Mouse (Mus musculus): ENCODE results near the gene Rae1.

Rae1 gene

GRCm38 (mm10) chr2:172996207-172996606 is 3.7 kb upstream of the Rae1 start:
- DNase-seq (ENCODE audit: low read depth, low spot score), result peak; percentile 79

GRCm38 (mm10) chr2:172997748-172998147 is 2.2 kb upstream of the Rae1 start:
- no peak for DNase-seq (ENCODE audit: low read depth, low spot score)

- no peak for DNase-seq (ENCODE audit: low read depth, low spot score)
Measured at GRCm38 (mm10) chr2:172998478-172998877, 1.4 kb upstream of the Rae1 start.

- DNase-seq (ENCODE audit: low read depth, low spot score), result peak; percentile 69
Measured at GRCm38 (mm10) chr2:173000285-173000652, 352 bp downstream of the Rae1 start.

GRCm38 (mm10) chr2:173000921-173001320 is 1.0 kb downstream of the Rae1 start:
- DNase-seq (ENCODE audit: low read depth, low spot score), result peak; percentile 47

GRCm38 (mm10) chr2:173003737-173004136 is 3.8 kb downstream of the Rae1 start:
- DNase-seq (ENCODE audit: low read depth, low spot score), result no peak

- DNase-seq (ENCODE audit: low read depth, low spot score), result no peak
Measured at GRCm38 (mm10) chr2:173010220-173010717, 10.4 kb downstream of the Rae1 start.

GRCm38 (mm10) chr2:173011440-173011839 is 11.5 kb downstream of the Rae1 start:
- no peak for DNase-seq (ENCODE audit: low read depth, low spot score)

- DNase-seq (ENCODE audit: low read depth, low spot score), result no peak
Measured at GRCm38 (mm10) chr2:173014741-173015287, 14.9 kb downstream of the Rae1 start.

GRCm38 (mm10) chr2:173017940-173018339 is 18.0 kb downstream of the Rae1 start:
- DNase-seq (ENCODE audit: low read depth, low spot score), result no peak

- no peak for DNase-seq (ENCODE audit: low read depth, low spot score)
Measured at GRCm38 (mm10) chr2:173018618-173019017, 18.7 kb downstream of the Rae1 start.

GRCm38 (mm10) chr2:173019322-173019721 is 19.4 kb downstream of the Rae1 start:
- no peak for DNase-seq (ENCODE audit: low read depth, low spot score)

- DNase-seq (ENCODE audit: low read depth, low spot score), result peak; percentile 60
Measured at GRCm38 (mm10) chr2:173019790-173020189, 19.9 kb downstream of the Rae1 start.

GRCm38 (mm10) chr2:173020430-173020829 is 20.5 kb downstream of the Rae1 start, which contains the start of gene Rbm38:
Rbm38 (plus strand) TSS chr2:173020498.
- DNase-seq (ENCODE audit: low read depth, low spot score), result no peak

- DNase-seq (ENCODE audit: low read depth, low spot score), result peak; percentile 89
Measured at GRCm38 (mm10) chr2:173021633-173022055, 21.7 kb downstream of the Rae1 start.

- no peak for DNase-seq (ENCODE audit: low read depth, low spot score)
Measured at GRCm38 (mm10) chr2:173022056-173022681, 22.3 kb downstream of the Rae1 start.

- DNase-seq (ENCODE audit: low read depth, low spot score), result no peak
Measured at GRCm38 (mm10) chr2:173022813-173023212, 22.9 kb downstream of the Rae1 start.

- DNase-seq (ENCODE audit: low read depth, low spot score), result no peak
Measured at GRCm38 (mm10) chr2:173023371-173023851, 23.5 kb downstream of the Rae1 start.

- no peak for DNase-seq (ENCODE audit: low read depth, low spot score)
Measured at GRCm38 (mm10) chr2:173023966-173024365, 24.0 kb downstream of the Rae1 start.

- no peak for DNase-seq (ENCODE audit: low read depth, low spot score)
Measured at GRCm38 (mm10) chr2:173024392-173024791, 24.5 kb downstream of the Rae1 start.

- DNase-seq (ENCODE audit: low read depth, low spot score), result peak; percentile 71
Measured at GRCm38 (mm10) chr2:173024938-173025337, 25.0 kb downstream of the Rae1 start.

- no peak for DNase-seq (ENCODE audit: low read depth, low spot score)
Measured at GRCm38 (mm10) chr2:173026286-173026685, 26.4 kb downstream of the Rae1 start.

- no peak for DNase-seq (ENCODE audit: low read depth, low spot score)
Measured at GRCm38 (mm10) chr2:173026688-173027131, 26.8 kb downstream of the Rae1 start.
